Mouse (Mus musculus): ENCODE measurements around the gene Ccdc148. TPM values are rescaled to one million over a fixed set of nuclear protein-coding genes. Genes with fewer than 3 reads are reported as not detected.

Gene Ccdc148
- polyA plus RNA-seq, 1 experiment from 2014 or later, result 0.75 TPM

DNA sequence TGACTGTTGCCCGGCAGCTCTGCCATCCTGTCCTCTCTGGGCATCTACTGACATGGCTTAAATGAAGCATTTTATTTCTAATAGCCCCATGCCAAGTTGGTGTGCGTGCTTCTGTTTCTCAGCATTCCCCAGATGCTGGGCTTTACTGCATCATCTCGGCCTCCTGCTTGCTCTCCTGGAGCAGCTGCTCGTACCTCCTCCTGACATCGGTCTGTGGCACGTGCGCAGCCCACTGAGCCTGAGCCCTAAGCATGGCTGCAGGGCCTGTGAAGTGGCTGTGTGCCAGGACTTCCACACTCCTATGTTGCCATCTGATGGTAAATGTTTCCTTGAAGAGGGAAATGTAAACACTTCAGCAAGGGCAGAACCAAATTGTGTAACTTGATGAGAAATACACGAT is 31.0 kb upstream of the Ccdc148 start:
- no peak for ATAC-seq
- H3K9ac ChIP-seq (replicated peaks), result no peak overlapping the region
- peaks cover 8% of the 10 kb centered on the region; the same call in 1 of the 2 replicates for H3K4me1 ChIP-seq (ENCODE audit: insufficient read depth)
- no peaks in the 10 kb centered on the region for H3K27me3 ChIP-seq (ENCODE audit: insufficient read depth, low read length)
- WGBS (ENCODE audit: insufficient replicate concordance), result 75% methylated on average over 8 of the region's 8 CpGs
- no peak overlapping the region for H3K4me3 ChIP-seq (ENCODE audit: low read depth, low read length)
- H3K27ac ChIP-seq (ENCODE audit: low read depth), result no peak overlapping the region
- DNase-seq, result no peak
- H3K36me3 ChIP-seq (replicated peaks; ENCODE audit: insufficient read depth, low read length), result no peaks in the 10 kb centered on the region
- H3K9me3 ChIP-seq (ENCODE audit: low read length), result no peaks in the 10 kb centered on the region
- no peak overlapping the region for H3K4me2 ChIP-seq (ENCODE audit: low read depth, low read length)
- TF ChIP-seq EP300 (IDR thresholded peaks at IDR 0.05; ENCODE audit: low read depth) (no peak), CTCF (IDR thresholded peaks at IDR 0.05; ENCODE audit: low read depth) (no peak)

GRCm38 (mm10) chr2:59190186-59190585 is 29.7 kb upstream of the Ccdc148 start:
- Histone ChIP-seq H3K27ac (ENCODE audit: low read depth) (no peak overlapping the region), H3K4me1 (ENCODE audit: insufficient read depth) (peaks cover 8% of the 10 kb centered on the region; the same call in 1 of the 2 replicates), H3K9me3 (ENCODE audit: low read length) (no peaks in the 10 kb centered on the region), H3K4me3 (ENCODE audit: low read depth, low read length) (no peak overlapping the region), H3K9ac (replicated peaks) (no peak overlapping the region), H3K27me3 (ENCODE audit: insufficient read depth, low read length) (no peaks in the 10 kb centered on the region), H3K36me3 (replicated peaks; ENCODE audit: insufficient read depth, low read length) (no peaks in the 10 kb centered on the region), H3K4me2 (ENCODE audit: low read depth, low read length) (no peak overlapping the region)
- no peak for DNase-seq
- WGBS (ENCODE audit: insufficient replicate concordance), result 85% methylated on average over 10 of the region's 10 CpGs
- no peak for TF ChIP-seq EP300 (IDR thresholded peaks at IDR 0.05; ENCODE audit: low read depth)
- TF ChIP-seq CTCF (IDR thresholded peaks at IDR 0.05; ENCODE audit: low read depth), result no peak
- no peak for ATAC-seq

DNA sequence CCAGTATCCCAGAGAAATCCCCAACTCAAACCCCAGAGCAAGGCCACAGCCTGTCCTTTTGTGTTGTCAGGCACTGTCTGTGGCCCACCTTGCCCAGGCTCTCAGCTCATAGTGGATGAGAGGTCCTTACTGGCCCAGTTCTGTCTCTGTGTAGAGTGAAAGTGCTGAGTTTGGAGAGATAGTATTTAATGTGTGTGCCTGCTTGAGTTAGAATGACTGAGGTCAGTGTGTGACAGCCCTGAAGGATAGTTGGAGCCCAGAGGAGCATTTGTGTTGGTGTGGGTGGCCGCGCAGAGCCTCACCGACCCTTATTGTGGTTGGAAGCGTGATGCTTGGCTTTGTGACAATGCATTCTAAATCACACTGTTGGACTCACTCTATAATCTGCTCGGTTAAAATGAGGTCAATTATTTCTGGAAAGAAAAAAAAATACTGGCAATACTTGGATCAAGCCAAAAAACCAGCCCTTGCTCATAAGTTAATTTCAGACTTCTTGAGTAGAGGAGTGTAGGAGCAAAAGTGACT is 29.2 kb upstream of the Ccdc148 start:
- ATAC-seq, result no peak
- no peaks in the 10 kb centered on the region for H3K36me3 ChIP-seq (replicated peaks; ENCODE audit: insufficient read depth, low read length)
- no peaks in the 10 kb centered on the region for H3K9me3 ChIP-seq (ENCODE audit: low read length)
- TF ChIP-seq EP300 (IDR thresholded peaks at IDR 0.05; ENCODE audit: low read depth), result no peak
- no peak for TF ChIP-seq CTCF (IDR thresholded peaks at IDR 0.05; ENCODE audit: low read depth)
- DNase-seq, result no peak
- no peak overlapping the region for H3K4me2 ChIP-seq (ENCODE audit: low read depth, low read length)
- H3K4me1 ChIP-seq (ENCODE audit: insufficient read depth), result peaks cover 8% of the 10 kb centered on the region; the same call in 1 of the 2 replicates
- H3K27ac ChIP-seq (ENCODE audit: low read depth), result no peak overlapping the region
- WGBS (ENCODE audit: insufficient replicate concordance), result 82% methylated on average over 5 of the region's 5 CpGs
- no peak overlapping the region for H3K9ac ChIP-seq (replicated peaks)
- no peaks in the 10 kb centered on the region for H3K27me3 ChIP-seq (ENCODE audit: insufficient read depth, low read length)
- no peak overlapping the region for H3K4me3 ChIP-seq (ENCODE audit: low read depth, low read length)

DNA sequence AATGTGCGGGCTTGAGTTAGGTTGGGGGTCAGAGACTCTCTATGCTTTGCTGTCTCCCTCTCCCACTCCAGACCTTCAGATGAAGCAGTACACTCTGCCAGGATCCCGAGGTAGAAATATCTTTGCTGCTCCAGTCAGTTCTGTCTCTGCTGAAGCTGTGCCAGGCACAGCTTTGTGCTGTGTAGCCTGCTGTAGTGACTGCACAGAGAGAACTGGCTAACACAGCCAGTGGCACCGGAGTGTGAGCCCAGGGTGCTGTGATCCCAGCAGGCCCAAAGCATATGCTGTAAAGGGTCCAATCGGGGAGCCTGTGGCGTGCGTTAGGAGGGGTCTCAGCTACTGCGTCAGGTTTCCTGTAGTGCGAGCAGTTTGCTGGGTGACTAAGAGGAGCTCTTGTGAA is 27.8 kb upstream of the Ccdc148 start:
- DNase-seq (no peak), ATAC-seq (no peak)
- Histone ChIP-seq H3K9me3 (ENCODE audit: low read length) (no peaks in the 10 kb centered on the region), H3K4me1 (ENCODE audit: insufficient read depth) (peaks cover 8% of the 10 kb centered on the region; the same call in 1 of the 2 replicates), H3K4me2 (ENCODE audit: low read depth, low read length) (no peak overlapping the region), H3K4me3 (ENCODE audit: low read depth, low read length) (no peak overlapping the region), H3K9ac (replicated peaks) (no peak overlapping the region), H3K27ac (ENCODE audit: low read depth) (no peak overlapping the region), H3K36me3 (replicated peaks; ENCODE audit: insufficient read depth, low read length) (no peaks in the 10 kb centered on the region), H3K27me3 (ENCODE audit: insufficient read depth, low read length) (no peaks in the 10 kb centered on the region)
- TF ChIP-seq EP300 (IDR thresholded peaks at IDR 0.05; ENCODE audit: low read depth) (no peak), CTCF (IDR thresholded peaks at IDR 0.05; ENCODE audit: low read depth) (no peak)
- WGBS (ENCODE audit: insufficient replicate concordance), result 72% methylated on average over 8 of the region's 8 CpGs

- H3K9ac ChIP-seq (replicated peaks), result no peak overlapping the region
- peaks cover 6% of the 10 kb centered on the region; the same call in 1 of the 2 replicates for H3K4me1 ChIP-seq (ENCODE audit: insufficient read depth)
- H3K4me2 ChIP-seq (ENCODE audit: low read depth, low read length), result no peak overlapping the region
- H3K4me3 ChIP-seq (ENCODE audit: low read depth, low read length), result no peak overlapping the region
- TF ChIP-seq EP300 (IDR thresholded peaks at IDR 0.05; ENCODE audit: low read depth) (no peak), CTCF (IDR thresholded peaks at IDR 0.05; ENCODE audit: low read depth) (no peak)
- DNase-seq, result no peak
- no peak for ATAC-seq
- no peak overlapping the region for H3K27ac ChIP-seq (ENCODE audit: low read depth)
- no peaks in the 10 kb centered on the region for H3K27me3 ChIP-seq (ENCODE audit: insufficient read depth, low read length)
- H3K36me3 ChIP-seq (replicated peaks; ENCODE audit: insufficient read depth, low read length), result no peaks in the 10 kb centered on the region
- no peaks in the 10 kb centered on the region for H3K9me3 ChIP-seq (ENCODE audit: low read length)
- WGBS (ENCODE audit: insufficient replicate concordance), result 85% methylated on average over 6 of the region's 6 CpGs
These were observed 26.5 kb upstream of the Ccdc148 start for GRCm38 (mm10) chr2:59186966-59187365.

DNA sequence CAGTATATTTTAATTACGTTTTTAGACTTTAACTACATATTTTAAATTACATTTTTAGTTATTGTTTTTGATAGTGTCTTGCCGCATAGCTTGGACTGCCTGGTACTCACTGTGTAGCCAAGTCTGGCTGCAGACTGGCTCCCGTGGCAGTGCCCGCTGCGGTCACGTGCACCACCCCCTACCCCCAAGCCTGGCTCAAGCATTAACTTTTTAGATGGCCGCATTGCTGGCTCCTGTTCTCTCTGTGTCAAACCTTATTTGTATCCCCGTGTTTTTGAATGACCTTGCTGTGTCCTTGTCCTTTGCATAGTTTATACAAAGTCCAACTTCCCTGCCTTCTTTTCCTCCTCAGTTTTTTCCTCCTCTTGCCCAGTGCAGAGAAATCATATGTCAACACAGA is 25.6 kb upstream of the Ccdc148 start:
- H3K36me3 ChIP-seq (replicated peaks; ENCODE audit: insufficient read depth, low read length), result no peaks in the 10 kb centered on the region
- WGBS (ENCODE audit: insufficient replicate concordance), result 86% methylated on average over 8 of the region's 8 CpGs
- DNase-seq (no peak), ATAC-seq (no peak)
- H3K4me2 ChIP-seq (ENCODE audit: low read depth, low read length), result no peak overlapping the region
- H3K27ac ChIP-seq (ENCODE audit: low read depth), result no peak overlapping the region
- no peaks in the 10 kb centered on the region for H3K9me3 ChIP-seq (ENCODE audit: low read length)
- peaks cover 2% of the 10 kb centered on the region; the same call in 1 of the 2 replicates for H3K4me1 ChIP-seq (ENCODE audit: insufficient read depth)
- no peak overlapping the region for H3K9ac ChIP-seq (replicated peaks)
- H3K4me3 ChIP-seq (ENCODE audit: low read depth, low read length), result no peak overlapping the region
- no peaks in the 10 kb centered on the region for H3K27me3 ChIP-seq (ENCODE audit: insufficient read depth, low read length)
- TF ChIP-seq EP300 (IDR thresholded peaks at IDR 0.05; ENCODE audit: low read depth), result no peak
- no peak for TF ChIP-seq CTCF (IDR thresholded peaks at IDR 0.05; ENCODE audit: low read depth)

All from liver, postnatal 0 days (tissue).